Mouse (Mus musculus) liver, embryonic 14.5 days (tissue): ENCODE results near the gene Tdrd12. TPM values are rescaled to one million over a fixed set of nuclear protein-coding genes. Genes with fewer than 3 reads are reported as not detected.
A peak's percentile ranks its signal among the peaks of the same experiment; 100 is the strongest.
"Not testable (repeated sequence)": the region's sequence is repeated elsewhere in the genome, so short reads cannot be mapped to it uniquely, and the experiment has no call there.

Experiments used
- ATAC-seq: fragments of 200-750 bp; cut with Nextera tagmentation; 2 replicates; pipeline ENCODE4 v1.8.0; 2017; ENCODE audit warnings: moderate number of reproducible peaks, mild to moderate bottlenecking, moderate library complexity; ENCODE audit not compliant: insufficient read depth
- DNase-seq, 3 experiments: peaks; one replicate each; pipeline ENCODE4 v3.0.0-alpha.2; 2012 to 2013; ENCODE audit warnings: low read depth in 3 of 3, low spot score in 3 of 3
- H3K27ac ChIP-seq: fragments of 300-500 bp; sonication (generic); 2 replicates; pipeline ENCODE4 v1.5.1; 2014; ENCODE audit warnings: moderate library complexity, mild to moderate bottlenecking, control low read depth, inconsistent platforms
- H3K27me3 ChIP-seq: fragments of 300-500 bp; sonication (generic); 2 replicates; pipeline ENCODE4 v1.6.1; 2014; ENCODE audit warnings: mild to moderate bottlenecking, low read length, moderate library complexity; ENCODE audit not compliant: control insufficient read depth, insufficient read depth
- H3K36me3 ChIP-seq: fragments of 300-500 bp; sonication (generic); replicated peaks from 2 replicates; pipeline ENCODE4 v1.6.1; 2014; ENCODE audit warnings: low read depth; ENCODE audit not compliant: control insufficient read depth, insufficient read depth
- H3K4me1 ChIP-seq, 2 experiments: fragments of 200-500 bp in 1 of 2; fragments of 300-500 bp in 1 of 2; sonication (generic) in 1 of 2; replicated peaks; 2 replicates each; pipeline ENCODE4 v1.6.1; 2012 to 2014; ENCODE audit warnings: antibody characterized with exemption in 1 of 2, inconsistent platforms in 1 of 2, low read length in 1 of 2; ENCODE audit not compliant: control insufficient read depth in 2 of 2, insufficient read depth in 2 of 2
- H3K4me2 ChIP-seq: fragments of 300-500 bp; sonication (generic); 2 replicates; pipeline ENCODE4 v1.6.1; 2014; ENCODE audit warnings: low read depth, mild to moderate bottlenecking, control low read depth, moderate library complexity
- H3K4me3 ChIP-seq, 2 experiments: fragments of 200-500 bp in 1 of 2; fragments of 300-500 bp in 1 of 2; sonication (generic) in 1 of 2; 2 replicates each; pipeline ENCODE4 v1.5.1; 2012 to 2014; ENCODE audit warnings: low read depth in 2 of 2, low read length in 2 of 2, mild to moderate bottlenecking in 2 of 2, control low read depth in 1 of 2, inconsistent platforms in 1 of 2, moderate library complexity in 1 of 2; ENCODE audit not compliant: insufficient read depth in 1 of 2
- H3K9ac ChIP-seq: fragments of 300-500 bp; sonication (generic); replicated peaks from 2 replicates; pipeline ENCODE4 v1.6.1; 2014; ENCODE audit warnings: mild to moderate bottlenecking, control low read depth, moderate library complexity
- H3K9me3 ChIP-seq: fragments of 300-500 bp; sonication (generic); 2 replicates; pipeline ENCODE4 v1.6.1; 2016; ENCODE audit warnings: low read length, mixed read lengths; ENCODE audit not compliant: control insufficient read depth
- CTCF ChIP-seq: IDR thresholded peaks from 2 replicates; pipeline ENCODE4 v1.5.1; 2016; ENCODE audit warnings: antibody characterized with exemption, low read depth, control low read depth
- EP300 ChIP-seq: IDR thresholded peaks from 2 replicates; pipeline ENCODE4 v1.6.1; 2016; ENCODE audit warnings: antibody characterized with exemption, low read depth
- WGBS: fragments of 180-500 bp; shearing (Covaris S2); extraction: QIAGEN DNeasy Blood & Tissue Kit; methylation state at CpG from one replicate; pipeline ENCODE4 v1.1.7; 2014; ENCODE audit not compliant: insufficient replicate concordance; 5-methylcytosine and 5-hydroxymethylcytosine counted together
- polyA plus RNA-seq, 2 experiments: library from polyadenylated mRNA; depleted of rRNA in 1 of 2; stranded (reverse) in 1 of 2; unstranded in 1 of 2; fragments of >200 nt; fragmentation: Nextera tagmentation in 1 of 2; extraction: Ambion mirVana in 1 of 2; gene quantifications; 2 replicates each; pipeline versions ENCODE4 v1.2.1 to v1.2.3; 2012 to 2014

The Tdrd12 gene
- polyA plus RNA-seq, 2 experiments = 0.10 TPM; not detected in 1

DNA sequence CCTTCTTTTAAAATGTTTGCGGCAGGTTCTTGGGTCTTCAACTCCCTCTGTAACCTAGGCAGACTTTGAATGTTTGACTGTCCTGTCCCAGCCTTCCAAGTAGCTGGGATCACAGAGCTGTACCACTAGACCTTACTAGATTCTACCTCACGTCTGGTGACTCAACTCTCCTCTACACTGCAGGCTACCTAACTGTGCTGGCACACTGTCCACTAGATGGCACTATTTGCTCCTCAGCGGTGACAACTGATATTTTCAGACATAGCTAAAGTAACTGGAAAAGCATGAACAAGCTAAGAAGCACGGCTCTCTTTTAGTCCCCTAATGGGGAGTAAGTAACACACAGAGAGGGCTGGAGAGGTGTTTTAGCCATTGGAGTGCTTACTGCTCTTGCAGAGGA is 8.3 kb upstream of the Tdrd12 start:
- TF ChIP-seq CTCF = peak; percentile 95
- no peak for TF ChIP-seq EP300
- Histone ChIP-seq H3K9me3 (no peaks in the 10 kb centered on the region), H3K4me1 (no peaks in the 10 kb centered on the region; a peak in 1 of 4 replicates), H3K36me3 (peaks cover 38% of the 10 kb centered on the region), H3K4me2 (no peak overlapping the region), H3K4me3 (no peak overlapping the region), H3K27me3 (no peaks in the 10 kb centered on the region), H3K27ac (no peak overlapping the region), H3K9ac (no peak overlapping the region)
- 26% methylated on average over 4 of the region's 4 CpGs for WGBS
- ATAC-seq (peak; percentile 59), DNase-seq (no peak)

DNA sequence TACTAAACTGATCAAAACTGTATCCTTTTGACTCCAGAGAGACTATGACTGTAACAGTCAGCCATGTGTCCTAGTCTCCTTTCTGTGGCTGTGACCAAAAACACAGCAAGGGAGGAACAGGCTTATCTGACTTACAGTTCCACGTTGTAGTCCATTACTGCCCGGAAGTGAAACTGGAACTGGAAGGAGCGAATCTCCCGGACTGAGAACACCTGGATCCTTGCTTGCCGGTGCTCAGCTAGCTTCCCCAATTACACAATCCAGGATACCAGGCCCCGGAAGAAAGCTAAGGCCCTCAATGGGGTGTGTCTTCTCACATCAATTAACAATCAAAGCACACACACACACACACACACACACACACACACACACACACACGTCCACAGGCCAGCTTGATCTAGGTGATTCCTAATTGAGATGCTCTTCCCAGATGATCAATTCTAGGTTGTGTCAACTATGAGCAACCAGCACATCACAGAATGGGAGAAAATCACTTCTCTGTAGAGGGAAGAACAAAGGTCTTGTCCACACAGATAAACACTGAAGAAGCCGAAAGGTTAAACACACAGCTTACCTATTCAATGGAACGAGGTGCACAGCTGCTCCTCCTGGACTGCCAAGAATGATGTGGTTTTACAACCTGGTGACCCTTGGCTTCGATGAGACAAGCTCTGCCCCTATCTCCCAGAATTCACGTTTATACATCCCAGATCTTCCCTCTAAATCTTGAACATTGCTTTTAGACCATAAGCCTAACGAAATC is 1.6 kb downstream of the Tdrd12 start:
- no peak for DNase-seq
- Histone ChIP-seq H3K4me1 (0 out of 4 replicates have a peak, but pooled peaks cover 0 to 2% of the 10 kb centered on the region in 2 experiments), H3K36me3 (no peaks in the 10 kb centered on the region), H3K4me2 (no peak overlapping the region), H3K27me3 (no peaks in the 10 kb centered on the region), H3K4me3 (no peak overlapping the region), H3K9ac (no peak overlapping the region), H3K9me3 (no peaks in the 10 kb centered on the region), H3K27ac (no peak overlapping the region)
- TF ChIP-seq CTCF (no peak), EP300 (no peak)
- ATAC-seq = no peak
- WGBS = 53% methylated on average over 12 of the region's 12 CpGs

DNA sequence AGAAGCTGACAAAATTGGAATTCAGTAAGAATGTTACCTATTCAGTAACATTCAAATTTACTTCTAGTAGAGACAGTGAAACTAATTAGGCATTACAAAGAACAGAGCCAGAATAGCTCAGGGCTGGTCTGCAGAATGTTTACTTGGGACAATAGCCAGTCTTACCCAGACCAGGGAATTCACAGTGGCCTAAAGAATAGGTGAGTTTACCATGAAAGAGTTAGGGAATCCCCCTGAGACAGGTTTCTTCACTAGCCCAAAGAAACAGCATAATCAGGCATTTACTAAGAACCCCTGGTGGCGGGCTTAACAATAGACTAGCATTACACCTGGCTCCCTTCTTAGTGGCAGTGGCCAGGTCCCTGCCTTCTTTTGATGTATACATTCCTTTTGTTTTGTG is 7.0 kb downstream of the Tdrd12 start:
- H3K9me3 ChIP-seq, H3K4me2 ChIP-seq, H3K4me1 ChIP-seq, H3K4me3 ChIP-seq, DNase-seq, ATAC-seq, H3K36me3 ChIP-seq, H3K27me3 ChIP-seq, H3K27ac ChIP-seq, H3K9ac ChIP-seq: not testable (repeated sequence)
- WGBS = 63% methylated on average over 1 of the region's 1 CpGs

DNA sequence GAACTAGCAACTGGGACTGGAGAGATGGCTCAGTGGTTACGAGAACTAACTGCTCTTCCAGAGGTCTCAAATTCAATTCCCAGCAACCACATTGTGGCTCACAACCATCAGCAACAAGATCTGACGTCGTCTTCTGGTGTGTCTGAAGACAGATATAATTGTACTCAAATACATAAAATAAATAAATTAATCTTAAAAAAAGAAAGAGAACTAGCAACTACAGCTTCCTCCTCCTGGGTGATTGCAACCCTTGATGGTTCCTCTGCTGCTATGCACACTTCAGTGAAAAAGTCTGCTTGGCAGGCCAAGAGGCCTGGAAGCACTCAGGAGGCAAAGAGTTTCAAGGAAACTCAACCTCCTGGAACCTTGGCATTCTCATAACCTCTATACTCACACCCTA is 7.5 kb downstream of the Tdrd12 start:
- no peak overlapping the region for H3K27ac ChIP-seq
- WGBS = 60% methylated on average over 3 of the region's 3 CpGs
- DNase-seq = no peak

DNA sequence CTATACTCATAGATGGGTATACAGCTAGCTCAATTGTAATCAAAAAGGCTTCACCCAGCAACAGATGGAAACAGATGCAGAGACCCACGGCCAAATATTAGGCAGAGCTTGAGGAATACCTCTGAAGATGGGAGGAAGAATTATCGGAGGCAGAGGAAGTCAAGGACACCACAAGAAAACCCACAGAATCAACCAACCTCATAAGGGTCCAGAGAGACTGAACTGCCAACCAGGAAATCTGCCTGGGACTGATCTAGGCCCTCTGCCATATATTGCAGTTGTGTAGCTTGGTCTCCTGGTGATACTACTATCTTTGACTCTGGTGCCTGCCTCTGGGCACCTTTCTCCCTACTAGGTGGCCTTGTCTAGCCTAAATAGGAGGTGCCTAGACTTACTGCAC is 10.8 kb downstream of the Tdrd12 start:
- Histone ChIP-seq H3K4me2 (no peak overlapping the region), H3K9ac (no peak overlapping the region), H3K9me3 (no peaks in the 10 kb centered on the region), H3K36me3 (no peaks in the 10 kb centered on the region), H3K4me1 (no peaks in the 10 kb centered on the region), H3K27me3 (no peaks in the 10 kb centered on the region), H3K4me3 (no peak overlapping the region), H3K27ac (no peak overlapping the region)
- 12% methylated on average over 2 of the region's 2 CpGs for WGBS
- ATAC-seq (no peak), DNase-seq (no peak)
- TF ChIP-seq EP300 (no peak), CTCF (no peak)

More for the DNA sequence above, 7.5 kb downstream of the Tdrd12 start:
- no peaks in the 10 kb centered on the region for H3K36me3 ChIP-seq
- no peak overlapping the region for H3K9ac ChIP-seq
- H3K4me2 ChIP-seq = no peak overlapping the region
- TF ChIP-seq EP300 (no peak), CTCF (no peak)
- no peak for ATAC-seq
- no peak overlapping the region for H3K4me3 ChIP-seq
- H3K4me1 ChIP-seq = no peaks in the 10 kb centered on the region
- no peaks in the 10 kb centered on the region for H3K27me3 ChIP-seq
- no peaks in the 10 kb centered on the region for H3K9me3 ChIP-seq
